Mouse (Mus musculus) heart, embryonic 13.5 days (tissue): Measurements from ENCODE around the gene Fgl2. TPM values are rescaled to one million over a fixed set of nuclear protein-coding genes. Genes with fewer than 3 reads are reported as not detected.
"Not testable (repeated sequence)": the region's sequence is repeated elsewhere in the genome, so short reads cannot be mapped to it uniquely, and the experiment has no call there.

Source experiments
- ATAC-seq: fragments of 200-750 bp; cut with Nextera tagmentation; 2 replicates; pipeline ENCODE4 v1.8.0; 2017; ENCODE audit warnings: moderate TSS enrichment; ENCODE audit not compliant: insufficient number of reproducible peaks, low FRiP score, low TSS enrichment; ENCODE audit errors: extremely low read depth
- H3K27ac ChIP-seq: fragments of 300-500 bp; sonication (generic); replicated peaks from 2 replicates; pipeline ENCODE4 v1.5.1; 2015; ENCODE audit warnings: moderate library complexity, mild to moderate bottlenecking, inconsistent platforms
- H3K27me3 ChIP-seq: fragments of 300-500 bp; sonication (generic); replicated peaks from 2 replicates; pipeline ENCODE4 v1.6.1; 2015; ENCODE audit warnings: mild to moderate bottlenecking, inconsistent platforms
- H3K36me3 ChIP-seq: fragments of 300-500 bp; sonication (generic); 2 replicates; pipeline ENCODE4 v1.6.1; 2015; ENCODE audit warnings: mild to moderate bottlenecking, inconsistent platforms
- H3K4me1 ChIP-seq: fragments of 300-500 bp; sonication (generic); 2 replicates; pipeline ENCODE4 v1.6.1; 2015; ENCODE audit warnings: inconsistent platforms
- H3K4me2 ChIP-seq: fragments of 300-500 bp; sonication (generic); 2 replicates; pipeline ENCODE4 v1.6.1; 2015; ENCODE audit warnings: inconsistent platforms, mild to moderate bottlenecking, moderate library complexity
- H3K4me3 ChIP-seq: fragments of 300-500 bp; sonication (generic); 2 replicates; pipeline ENCODE4 v1.5.1; 2015; ENCODE audit warnings: moderate library complexity, mild to moderate bottlenecking, inconsistent platforms
- H3K9ac ChIP-seq: fragments of 300-500 bp; sonication (generic); 2 replicates; pipeline ENCODE4 v1.6.1; 2015; ENCODE audit warnings: inconsistent platforms, mild to moderate bottlenecking, moderate library complexity
- H3K9me3 ChIP-seq: fragments of 300-500 bp; sonication (generic); 2 replicates; pipeline ENCODE4 v1.6.1; 2016; ENCODE audit warnings: inconsistent platforms
- WGBS: fragments of 180-500 bp; shearing (Covaris S2); methylation state at CpG from one replicate; pipeline ENCODE4 v1.1.7; 2015; ENCODE audit warnings: mixed read lengths; 5-methylcytosine and 5-hydroxymethylcytosine counted together
- polyA plus RNA-seq: library from polyadenylated mRNA; unstranded; fragments of >200 nt; fragmentation: Nextera tagmentation; extraction: Ambion mirVana; gene quantifications from 2 replicates; pipeline ENCODE4 v1.2.1, GENCODE M21; 2015

Gene Fgl2
- 24.5 TPM in 2 replicates for polyA plus RNA-seq

- WGBS = 3% methylated on average over 31 of the region's 31 CpGs
- peak within 1 kb of the TSS; percentile 80 for H3K27ac ChIP-seq
- ATAC-seq = peak; percentile 76
These were observed at the start of gene Fgl2 for GRCm38 (mm10) chr5:21372493-21373179. TSS of gene Fgl2 (plus strand) at chr5:21372642.

GRCm38 (mm10) chr5:21326494-21326893 is 45.9 kb upstream of the Fgl2 start:
- peaks cover 47% of the 10 kb centered on the region for H3K4me1 ChIP-seq
- H3K9me3 ChIP-seq = no peaks in the 10 kb centered on the region
- no peak overlapping the region for H3K4me2 ChIP-seq
- H3K27me3 ChIP-seq = no peaks in the 10 kb centered on the region
- 8% methylated on average over 1 of the region's 1 CpGs for WGBS
- no peak overlapping the region for H3K9ac ChIP-seq
- H3K4me3 ChIP-seq = no peak overlapping the region
- no peak for ATAC-seq
- H3K36me3 ChIP-seq = no peaks in the 10 kb centered on the region
- H3K27ac ChIP-seq = no peak overlapping the region

More at GRCm38 (mm10) chr5:21372493-21373179, at the start of gene Fgl2:
- H3K4me1 ChIP-seq = peaks cover 16% of the 10 kb centered on the region
- H3K27me3 ChIP-seq = no peaks in the 10 kb centered on the region
- H3K4me2 ChIP-seq = peak within 1 kb of the TSS; percentile 93
- no peaks in the 10 kb centered on the region; the same call in 1 of the 2 replicates for H3K36me3 ChIP-seq
- peak within 1 kb of the TSS; percentile 87 for H3K9ac ChIP-seq
- no peaks in the 10 kb centered on the region for H3K9me3 ChIP-seq
- peak within 1 kb of the TSS; percentile 69 for H3K4me3 ChIP-seq

DNA sequence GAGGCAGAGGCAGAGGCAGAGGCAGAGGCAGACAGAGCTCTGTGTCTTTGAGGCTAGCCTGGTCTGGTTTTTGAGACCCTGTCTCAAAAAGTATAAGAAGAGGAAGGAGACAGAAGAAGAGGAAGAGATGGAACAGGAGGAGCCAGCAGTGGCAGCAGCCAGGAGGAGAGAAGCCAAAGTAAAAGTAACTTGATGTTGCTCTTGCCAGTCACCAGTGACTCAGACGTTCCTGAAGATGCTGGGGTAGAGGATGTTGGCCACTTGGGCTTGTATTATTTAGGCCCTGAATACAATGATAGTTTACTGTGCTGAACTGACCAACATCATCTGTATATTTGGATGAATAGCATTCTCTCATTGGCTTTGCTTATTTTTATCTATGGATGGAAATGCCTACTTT is 43.9 kb upstream of the Fgl2 start:
- no peak for ATAC-seq
- no peaks in the 10 kb centered on the region for H3K9me3 ChIP-seq
- H3K9ac ChIP-seq = no peak overlapping the region
- H3K27ac ChIP-seq = peak overlapping the region; percentile 99
- H3K4me3 ChIP-seq = no peak overlapping the region
- peaks cover 52% of the 10 kb centered on the region for H3K4me1 ChIP-seq
- H3K4me2 ChIP-seq = peak overlapping the region; percentile 56
- WGBS = 61% methylated on average over 1 of the region's 1 CpGs
- no peaks in the 10 kb centered on the region for H3K27me3 ChIP-seq
- H3K36me3 ChIP-seq = no peaks in the 10 kb centered on the region

- peak overlapping the region; percentile 20 for H3K4me3 ChIP-seq
- peak; percentile 72 for ATAC-seq
- H3K9me3 ChIP-seq = no peaks in the 10 kb centered on the region; the same call in 1 of the 2 replicates
- WGBS = 34% methylated on average over 11 of the region's 11 CpGs
- H3K4me2 ChIP-seq = peak overlapping the region; percentile 56
- peak overlapping the region; percentile 77 for H3K9ac ChIP-seq
- peaks cover 52% of the 10 kb centered on the region for H3K4me1 ChIP-seq
- no peaks in the 10 kb centered on the region for H3K27me3 ChIP-seq
- peak overlapping the region; percentile 99 for H3K27ac ChIP-seq
- no peaks in the 10 kb centered on the region for H3K36me3 ChIP-seq
These were observed 42.5 kb upstream of the Fgl2 start for GRCm38 (mm10) chr5:21329672-21330665.

GRCm38 (mm10) chr5:21331656-21332055 is 40.8 kb upstream of the Fgl2 start:
- Histone ChIP-seq H3K27me3 (no peaks in the 10 kb centered on the region), H3K36me3 (no peaks in the 10 kb centered on the region), H3K9ac (no peak overlapping the region), H3K27ac (peak overlapping the region; percentile 99), H3K4me3 (no peak overlapping the region), H3K4me1 (peaks cover 41% of the 10 kb centered on the region), H3K9me3 (no peaks in the 10 kb centered on the region; the same call in 1 of the 2 replicates), H3K4me2 (no peak overlapping the region)
- ATAC-seq = no peak
- WGBS = 26% methylated on average over 5 of the region's 5 CpGs

- Histone ChIP-seq H3K4me3 (no peak overlapping the region), H3K9ac (no peak overlapping the region), H3K4me2 (no peak overlapping the region), H3K27me3 (no peaks in the 10 kb centered on the region), H3K9me3 (no peaks in the 10 kb centered on the region; the same call in 1 of the 2 replicates), H3K4me1 (peaks cover 41% of the 10 kb centered on the region), H3K36me3 (no peaks in the 10 kb centered on the region), H3K27ac (peak overlapping the region; percentile 99)
- 67% methylated on average over 1 of the region's 1 CpGs for WGBS
- ATAC-seq = no peak
These were observed 40.3 kb upstream of the Fgl2 start for GRCm38 (mm10) chr5:21332119-21332518.

GRCm38 (mm10) chr5:21342265-21342664 is 30.2 kb upstream of the Fgl2 start:
- H3K27me3 ChIP-seq, H3K4me1 ChIP-seq, H3K9me3 ChIP-seq, H3K9ac ChIP-seq, ATAC-seq, H3K4me3 ChIP-seq, H3K4me2 ChIP-seq, H3K27ac ChIP-seq, H3K36me3 ChIP-seq: not testable (repeated sequence)

- H3K9ac ChIP-seq = no peak overlapping the region
- H3K9me3 ChIP-seq = no peaks in the 10 kb centered on the region
- H3K4me2 ChIP-seq = no peak overlapping the region
- H3K27me3 ChIP-seq = no peaks in the 10 kb centered on the region
- WGBS = 62% methylated on average over 7 of the region's 7 CpGs
- no peaks in the 10 kb centered on the region for H3K36me3 ChIP-seq
- no peak overlapping the region for H3K27ac ChIP-seq
- no peak overlapping the region for H3K4me3 ChIP-seq
- H3K4me1 ChIP-seq = peaks cover 3% of the 10 kb centered on the region
- ATAC-seq = no peak
These were observed 24.1 kb upstream of the Fgl2 start for GRCm38 (mm10) chr5:21348366-21348765.

DNA sequence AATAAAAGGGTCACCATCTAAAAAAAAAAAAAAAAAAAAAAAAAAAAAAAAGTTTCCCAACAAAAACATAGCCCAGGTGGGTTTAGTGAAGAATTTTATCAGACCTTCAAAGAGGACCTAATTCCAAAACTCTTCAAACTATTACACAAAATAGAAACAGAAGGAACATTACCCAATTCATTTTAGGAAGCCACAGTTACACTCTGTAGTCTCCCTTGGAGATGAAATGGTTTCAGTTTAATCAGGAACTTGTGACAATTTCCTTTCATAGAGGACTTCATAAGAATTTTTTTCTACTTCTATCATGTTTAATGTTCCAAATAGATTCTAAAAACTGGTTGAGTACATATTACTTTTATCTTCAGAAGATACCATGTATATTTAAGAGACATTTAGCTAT is 20.8 kb upstream of the Fgl2 start:
- Histone ChIP-seq H3K4me3 (no peak overlapping the region), H3K9me3 (no peaks in the 10 kb centered on the region), H3K27ac (no peak overlapping the region), H3K4me1 (peaks cover 16% of the 10 kb centered on the region), H3K27me3 (no peaks in the 10 kb centered on the region), H3K9ac (no peak overlapping the region), H3K4me2 (no peak overlapping the region), H3K36me3 (no peaks in the 10 kb centered on the region)
- ATAC-seq = no peak

DNA sequence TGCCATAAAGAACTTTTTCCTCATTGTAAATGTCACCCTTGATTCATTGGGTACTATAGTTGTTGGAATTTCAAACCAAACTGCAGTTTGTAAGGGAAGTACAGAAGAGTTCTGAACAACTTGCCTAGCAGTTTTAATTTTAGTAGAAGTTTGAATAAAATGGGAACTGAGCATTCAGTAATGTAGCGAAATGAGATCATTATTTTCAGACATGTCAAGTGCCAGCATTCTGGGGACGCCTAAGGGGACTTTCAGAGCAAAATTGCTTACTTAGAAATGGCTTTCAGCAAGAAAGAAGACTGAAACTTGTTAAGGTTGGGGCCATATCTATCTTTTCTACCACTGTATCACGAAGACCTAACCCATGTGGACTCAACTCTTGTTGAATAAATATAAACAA is 13.8 kb upstream of the Fgl2 start:
- WGBS = 82% methylated on average over 3 of the region's 3 CpGs
- no peaks in the 10 kb centered on the region for H3K27me3 ChIP-seq
- H3K27ac ChIP-seq = no peak overlapping the region
- no peak overlapping the region for H3K4me3 ChIP-seq
- no peaks in the 10 kb centered on the region for H3K9me3 ChIP-seq
- no peaks in the 10 kb centered on the region for H3K36me3 ChIP-seq
- ATAC-seq = no peak
- H3K4me1 ChIP-seq = peaks cover 10% of the 10 kb centered on the region
- H3K9ac ChIP-seq = no peak overlapping the region
- no peak overlapping the region for H3K4me2 ChIP-seq

DNA sequence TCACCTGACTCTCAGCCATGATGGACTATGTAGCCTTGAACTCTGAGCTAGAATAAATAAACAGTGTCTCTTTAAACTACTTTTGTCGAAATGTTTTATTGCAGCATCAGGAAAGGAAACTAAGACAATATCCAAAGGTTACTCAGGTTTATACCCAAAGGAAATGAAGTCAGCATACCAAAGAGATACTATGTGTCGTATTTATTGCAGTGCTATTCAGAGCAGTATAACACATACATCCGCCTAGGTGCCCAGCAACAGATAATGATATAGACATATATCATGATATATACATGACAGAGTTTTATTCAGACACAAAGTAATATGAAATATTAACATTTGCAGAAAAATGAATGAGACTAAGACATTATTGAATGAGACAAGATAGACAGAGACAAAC is 9.1 kb upstream of the Fgl2 start:
- Histone ChIP-seq H3K36me3 (no peaks in the 10 kb centered on the region), H3K4me3 (no peak overlapping the region), H3K9ac (no peak overlapping the region), H3K4me1 (no peaks in the 10 kb centered on the region), H3K27me3 (no peaks in the 10 kb centered on the region), H3K9me3 (no peaks in the 10 kb centered on the region), H3K4me2 (no peak overlapping the region), H3K27ac (no peak overlapping the region)
- no peak for ATAC-seq
- 69% methylated on average over 3 of the region's 3 CpGs for whole genome bisulfite sequencing
